Mouse (Mus musculus) fibroblast of lung, adult 2 months (primary cell): ENCODE measurements around the gene 6430550D23Rik.
"Not testable (repeated sequence)": the region's sequence is repeated elsewhere in the genome, so short reads cannot be mapped to it uniquely, and the experiment has no call there.

Experiments
- DNase-seq: peaks from one replicate; pipeline ENCODE4 v3.0.0-alpha.2; 2011; ENCODE audit warnings: low read depth

Gene 6430550D23Rik

DNA sequence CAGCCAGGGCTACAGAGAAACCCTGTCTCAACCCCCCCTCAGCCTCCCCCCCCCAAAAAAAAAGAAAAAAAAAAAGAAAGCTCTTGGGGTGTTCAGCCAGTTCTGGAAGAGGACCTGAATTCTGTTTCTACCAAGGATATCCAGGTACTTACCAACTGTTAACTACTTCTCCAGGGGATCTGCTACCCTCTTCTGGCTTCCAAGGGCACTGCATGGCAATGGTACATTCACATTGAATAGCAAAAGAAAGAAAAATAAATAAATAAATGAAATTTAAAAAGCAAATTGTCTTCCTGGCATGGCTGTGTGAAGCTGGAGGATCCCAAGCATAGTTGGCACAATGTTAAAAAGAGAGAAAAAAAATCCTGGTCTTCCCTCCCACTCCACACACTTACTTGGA is 55.8 kb downstream of the 6430550D23Rik start:
- DNase-seq, result no peak

DNA sequence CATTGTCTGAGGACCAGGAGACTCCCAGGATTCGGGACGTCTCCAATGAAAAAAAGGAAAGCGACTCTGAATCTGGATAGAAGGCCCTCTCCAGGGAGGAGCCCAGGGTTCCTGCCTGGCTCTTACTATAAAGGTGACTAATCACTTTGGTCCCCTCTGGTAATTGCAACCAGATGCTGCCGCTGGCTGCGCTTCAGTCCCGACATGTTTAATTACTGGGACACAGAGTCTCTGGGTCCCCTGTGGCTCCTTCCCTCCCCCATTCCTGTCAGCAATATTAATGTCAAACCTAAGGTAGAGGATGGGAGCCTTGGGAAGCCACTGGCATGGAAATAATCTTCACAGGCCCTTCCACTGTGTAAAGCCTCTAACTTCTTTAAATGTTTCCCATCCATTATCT is 58.4 kb downstream of the 6430550D23Rik start:
- peak; percentile 53 for DNase-seq

DNA sequence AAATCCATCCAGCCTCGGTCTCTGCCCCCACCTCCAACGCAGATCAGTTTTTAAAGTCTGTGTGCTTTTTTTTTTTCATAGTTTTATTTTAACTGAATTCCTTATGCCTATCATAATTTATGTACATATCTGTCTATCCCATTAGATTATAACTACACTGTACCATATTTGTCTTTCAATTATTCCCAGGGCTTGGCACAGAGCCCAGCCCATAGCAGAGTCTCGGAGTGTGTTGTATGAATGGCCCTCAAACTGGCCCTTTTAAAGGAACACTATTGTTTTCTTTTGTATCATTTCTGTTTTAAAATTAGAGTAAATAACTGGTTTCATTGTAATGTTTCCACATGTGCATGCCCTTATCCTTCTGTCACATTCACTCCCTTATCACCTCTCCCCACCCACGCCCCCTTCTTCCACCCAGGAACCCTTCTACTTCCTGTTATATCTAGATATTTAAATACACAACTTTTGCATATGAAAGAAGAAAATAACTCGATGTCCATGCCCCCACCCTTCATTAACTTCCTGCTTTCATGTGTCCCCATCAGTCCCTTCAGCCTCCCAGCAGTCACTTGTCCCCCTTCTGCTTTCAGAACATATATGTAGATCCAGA is 60.3 kb downstream of the 6430550D23Rik start:
- DNase-seq, result no peak

DNA sequence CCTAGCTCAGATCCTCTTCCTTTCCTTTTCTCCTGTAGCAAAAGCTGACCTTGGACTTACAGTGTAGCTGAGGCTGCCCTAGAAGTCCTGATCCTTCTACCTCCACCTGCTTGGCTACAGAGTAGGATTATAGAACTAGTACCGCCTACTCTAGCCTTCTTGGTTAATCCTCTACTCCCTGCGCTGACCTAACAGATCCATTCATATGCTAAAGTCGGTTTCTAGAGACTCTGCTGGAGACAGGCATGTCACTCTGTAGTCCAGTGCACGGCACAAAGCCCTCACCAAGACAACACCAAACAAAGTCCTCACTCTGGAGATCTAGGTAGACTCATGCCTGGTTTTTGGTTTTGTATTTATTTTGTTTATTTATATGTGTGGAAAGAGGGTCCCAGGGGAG is 61.3 kb downstream of the 6430550D23Rik start:
- DNase-seq, result no peak

DNA sequence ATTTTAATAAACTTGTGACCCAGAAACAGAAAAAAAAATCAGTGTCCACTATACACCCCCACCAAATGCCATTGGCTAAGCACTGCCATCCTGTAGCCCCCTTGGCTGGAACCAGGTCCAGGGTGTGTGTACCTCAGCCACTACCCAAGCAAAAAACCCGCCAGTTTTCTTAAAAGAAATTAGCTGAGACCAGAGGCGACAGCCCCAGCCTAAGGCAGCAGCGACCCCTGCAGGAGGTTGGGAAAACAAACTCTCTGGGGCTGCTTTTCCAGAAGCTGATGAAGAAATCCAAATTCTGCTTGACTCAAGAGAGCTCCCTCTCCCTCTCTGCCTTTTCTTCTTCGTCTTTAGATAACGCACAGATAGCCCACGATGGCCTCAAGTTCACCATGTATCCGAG is 61.7 kb downstream of the 6430550D23Rik start:
- peak; percentile 47 for DNase-seq

DNA sequence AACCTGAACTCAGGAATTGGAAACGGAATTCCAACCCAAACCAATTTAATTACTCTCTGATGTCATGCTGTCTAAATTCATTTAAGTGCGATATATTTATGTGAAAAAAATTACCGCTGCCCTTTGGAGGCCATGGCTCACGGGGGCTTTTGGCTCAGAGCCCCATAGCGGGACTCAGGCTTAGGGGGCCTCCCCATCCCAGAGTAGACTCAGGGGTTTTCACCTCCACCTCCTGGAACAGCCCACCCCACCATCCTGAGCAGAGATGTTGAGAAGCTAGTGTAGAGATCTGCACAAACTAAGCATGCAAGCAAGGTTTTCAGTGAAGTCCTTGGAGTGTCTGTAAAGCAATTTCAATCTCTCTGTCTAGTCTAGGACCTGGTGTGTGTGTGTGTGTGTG is 62.2 kb downstream of the 6430550D23Rik start:
- no peak for DNase-seq

DNA sequence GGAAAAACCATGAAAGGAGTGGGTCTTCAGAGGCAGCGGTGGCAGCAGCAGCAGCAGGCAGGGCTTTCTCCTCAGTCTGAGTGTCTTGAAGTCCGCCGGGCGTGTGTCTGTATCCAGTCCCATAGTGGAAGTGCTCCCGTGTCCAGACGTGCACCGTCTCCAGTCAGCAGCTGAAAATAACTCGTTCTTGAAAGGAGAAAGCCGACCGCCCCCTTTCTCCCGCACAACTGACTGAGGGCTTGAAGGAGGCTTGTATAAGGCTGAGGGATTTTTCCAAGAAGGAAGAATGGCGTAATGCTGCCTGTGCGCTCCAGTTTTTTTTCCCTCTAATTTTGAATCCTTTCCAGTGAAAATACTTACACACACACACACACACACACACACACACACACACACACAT is 62.7 kb downstream of the 6430550D23Rik start, which contains the start of gene Gdf5:
Gene Gdf5 (minus strand): TSS at position 244 of the 400 bp plus-strand sequence.
- no peak for DNase-seq

DNA sequence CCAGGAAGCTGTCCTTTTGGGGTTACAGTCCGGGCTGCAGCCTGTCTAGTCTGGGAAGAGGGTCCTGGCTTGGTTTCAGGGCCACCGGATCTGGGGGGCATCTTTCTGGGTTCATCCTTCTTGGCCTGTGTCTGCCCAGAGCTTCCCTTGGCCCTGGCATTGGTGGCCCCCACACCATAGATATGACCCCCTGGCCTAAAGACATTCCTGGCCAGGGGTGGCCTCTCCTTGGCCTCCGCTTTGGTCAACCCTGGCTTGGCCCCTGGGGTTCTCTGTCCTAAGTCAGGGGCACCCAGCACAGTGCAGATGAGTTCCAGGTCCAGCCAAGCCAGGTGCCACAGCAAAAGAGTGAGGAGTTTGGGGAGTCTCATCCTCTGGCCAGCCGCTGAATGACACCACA is 63.1 kb downstream of the 6430550D23Rik start:
- DNase-seq, result no peak

- no peak for DNase-seq
Observed at GRCm38 (mm10) chr2:155943463-155943862, 64.3 kb downstream of the 6430550D23Rik start.

DNA sequence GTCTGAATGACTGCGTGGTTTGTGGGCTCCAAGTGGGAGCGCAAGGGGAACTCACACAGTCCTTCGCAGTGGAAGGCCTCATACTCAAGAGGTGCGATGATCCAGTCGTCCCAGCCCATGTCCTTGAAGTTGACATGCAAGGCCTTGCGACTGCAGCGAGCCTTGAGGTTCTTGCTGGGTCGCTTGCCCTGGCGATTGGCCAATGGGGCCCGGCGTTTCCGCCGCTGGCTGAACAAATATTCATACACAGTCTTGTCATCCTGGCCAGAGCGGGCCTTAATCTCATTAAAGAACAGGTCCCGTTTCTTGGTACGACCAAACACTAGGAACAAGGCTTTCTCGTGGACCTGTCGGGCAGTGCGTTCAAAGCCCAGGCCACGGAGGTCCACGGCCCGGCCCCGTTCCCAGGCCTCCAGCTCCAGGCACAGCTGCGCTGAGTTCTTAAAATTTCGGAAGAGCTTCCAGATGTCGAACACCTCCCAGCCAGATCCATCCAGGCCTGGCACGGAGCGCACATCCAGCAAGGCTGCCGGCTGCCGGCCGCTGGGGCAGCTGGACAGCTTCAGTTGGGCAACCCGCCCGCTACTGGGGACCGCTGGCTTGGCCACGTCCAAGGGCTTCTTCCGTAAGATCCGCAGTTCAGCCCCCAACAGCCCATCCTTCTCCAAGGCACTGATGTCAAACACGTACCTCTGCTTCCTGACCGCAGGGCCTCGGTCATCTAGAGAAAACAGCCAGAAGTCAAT is 65.9 kb downstream of the 6430550D23Rik start:
- DNase-seq, result no peak

GRCm38 (mm10) chr2:155940681-155941080 is 67.1 kb downstream of the 6430550D23Rik start, which contains the start of gene Gm15557:
Gene Gm15557 (plus strand): TSS chr2:155940728.
- no peak for DNase-seq

GRCm38 (mm10) chr2:155939897-155940529 is 67.8 kb downstream of the 6430550D23Rik start:
- no peak for DNase-seq

DNA sequence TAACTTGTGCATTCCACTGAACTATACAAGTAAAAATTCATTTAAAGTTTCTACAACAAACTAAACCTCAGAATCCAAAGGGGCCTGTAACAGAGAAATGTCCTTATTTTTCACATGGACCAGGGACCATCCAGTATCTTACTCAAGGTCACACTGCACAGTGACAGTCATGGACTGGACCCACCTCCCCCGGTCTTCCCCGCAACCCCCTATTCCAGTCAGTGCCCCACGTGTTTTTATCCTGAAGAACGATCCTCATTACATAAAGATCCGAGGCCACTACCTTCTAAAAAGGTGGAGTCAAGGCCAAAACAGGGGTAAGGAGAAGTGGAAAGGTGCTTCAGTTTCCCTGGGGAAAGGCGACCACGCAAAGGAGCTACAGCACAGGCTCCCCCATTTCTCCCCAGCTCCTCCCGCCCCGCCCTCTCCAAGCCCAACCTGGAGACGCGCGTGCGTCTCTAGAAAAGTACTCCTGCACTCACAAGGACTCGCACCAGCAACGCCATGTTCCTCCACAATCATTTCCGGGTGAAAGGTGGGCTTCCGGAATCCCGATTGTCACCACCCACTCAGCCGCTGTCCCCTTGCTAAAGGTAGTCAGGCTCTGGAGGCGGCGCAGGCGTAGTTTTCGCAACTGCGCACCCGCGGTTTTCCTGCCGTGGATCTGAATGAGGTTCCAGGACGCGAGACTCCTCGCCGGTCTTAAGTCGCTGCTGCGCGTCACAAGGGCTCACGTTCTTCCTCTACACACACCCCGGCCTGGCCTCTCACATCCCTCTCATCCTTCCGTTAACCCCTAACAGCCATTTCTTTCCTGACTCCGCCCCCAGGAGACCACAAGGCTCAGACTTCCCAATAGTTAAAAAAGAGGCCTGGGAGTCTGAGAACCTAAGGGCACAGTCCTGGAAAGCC is 78.0 kb downstream of the 6430550D23Rik start, which contains the start of gene Uqcc1:
Gene Uqcc1 (minus strand): TSS at position 780 of the 912 bp plus-strand sequence.
- peak; percentile 77 for DNase-seq

DNA sequence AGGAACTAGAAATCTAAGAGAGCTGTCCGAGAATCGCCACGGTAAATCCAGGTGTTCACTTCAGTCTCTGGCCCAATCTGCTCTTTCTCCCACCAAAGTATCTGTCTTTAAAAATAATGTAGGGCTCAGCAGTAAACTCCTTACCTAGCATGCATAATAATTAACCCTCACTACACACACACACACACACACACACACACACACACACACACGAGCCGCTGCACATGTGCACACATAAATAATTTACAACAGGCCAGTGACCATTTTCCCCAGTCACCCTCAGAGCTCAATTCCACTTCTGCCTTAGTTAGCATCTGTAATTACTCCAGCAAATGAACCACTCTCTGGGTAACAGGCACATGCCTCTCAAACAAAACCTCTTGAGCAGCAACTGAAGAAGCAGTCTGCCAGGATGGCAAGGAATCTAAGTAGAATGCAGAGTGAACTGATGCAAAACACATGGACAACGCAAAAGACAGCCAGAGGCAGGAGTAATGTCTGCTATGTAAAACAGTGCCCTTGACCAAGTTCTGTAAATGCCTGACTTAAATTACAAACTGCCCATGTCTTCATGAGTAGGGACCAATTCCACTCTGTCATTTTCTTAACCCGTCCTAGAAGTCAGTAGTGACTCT is 78.9 kb downstream of the 6430550D23Rik start:
- DNase-seq, result no peak

DNA sequence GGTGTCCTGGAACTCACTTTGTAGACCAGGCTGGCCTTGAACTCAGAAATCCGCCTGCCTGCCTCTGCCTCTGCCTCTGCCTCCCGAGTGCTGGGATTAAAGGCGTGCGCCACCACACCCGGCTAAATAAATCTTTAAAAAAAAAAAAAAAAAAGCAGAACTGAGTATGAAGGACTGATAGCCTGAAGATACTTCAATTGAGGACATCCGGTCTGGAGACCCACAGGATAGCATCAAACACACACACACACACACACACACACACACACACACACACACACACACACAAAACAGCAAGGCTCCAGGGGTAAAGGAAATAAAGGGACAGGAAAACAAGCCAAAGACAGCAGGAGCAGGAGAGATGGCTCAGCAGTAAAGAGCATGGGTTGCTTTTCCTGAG is 82.6 kb downstream of the 6430550D23Rik start:
- DNase-seq, result not testable (repeated sequence)
